Mouse (Mus musculus): ENCODE measurements around the gene Jak3. TPM values are rescaled to one million over a fixed set of nuclear protein-coding genes. Genes with fewer than 3 reads are reported as not detected.
"Not testable (repeated sequence)": the region's sequence is repeated elsewhere in the genome, so short reads cannot be mapped to it uniquely, and the experiment has no call there.

Jak3 gene
- polyA plus RNA-seq, 1 experiment from 2014 or later = 9.1 TPM

DNA sequence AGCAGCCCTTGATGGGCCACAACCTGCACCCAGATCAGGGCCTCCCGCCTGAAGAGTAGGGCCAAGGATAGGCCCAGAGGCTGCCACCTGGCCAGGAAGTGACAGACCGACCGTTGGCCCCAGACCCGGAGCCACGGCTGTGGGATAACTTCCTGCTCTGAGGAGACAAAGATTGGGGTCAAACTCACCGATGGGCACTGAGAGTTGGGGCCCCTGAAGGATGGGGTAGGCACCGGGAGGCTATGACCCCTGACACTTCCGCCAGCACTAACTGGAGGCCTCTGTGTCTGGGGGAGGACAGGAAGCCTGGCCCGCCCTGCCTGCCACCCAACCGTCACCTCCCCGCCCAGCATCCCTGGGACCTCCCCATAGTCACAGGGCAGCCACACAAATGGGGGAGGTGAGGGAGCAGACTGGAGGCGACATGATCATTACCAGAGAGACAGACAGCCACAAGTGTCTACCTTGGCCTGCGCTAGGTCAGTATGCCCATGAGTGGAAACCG is 47.0 kb downstream of the Jak3 start:
- Histone ChIP-seq H3K27ac (ENCODE audit: low read length) (no peak overlapping the region), H3K27me3 (ENCODE audit: control insufficient read depth, insufficient read depth, low read depth, low read length) (peaks cover 8% of the 10 kb centered on the region), H3K9ac (ENCODE audit: low read length) (no peak overlapping the region), H3K4me3 (ENCODE audit: low read length) (no peak overlapping the region), H3K4me1 (replicated peaks; ENCODE audit: control insufficient read depth, insufficient read depth, low read length) (no peaks in the 10 kb centered on the region), H3K36me3 (ENCODE audit: control insufficient read depth, insufficient read depth, low read length) (no peaks in the 10 kb centered on the region), H3K9me3 (ENCODE audit: control insufficient read depth, low read length) (no peaks in the 10 kb centered on the region), H3K4me2 (ENCODE audit: low read depth, low read length) (no peak overlapping the region)
- no peak for ATAC-seq (ENCODE audit: low read depth)
- WGBS = 52% methylated on average over 14 of the region's 14 CpGs

DNA sequence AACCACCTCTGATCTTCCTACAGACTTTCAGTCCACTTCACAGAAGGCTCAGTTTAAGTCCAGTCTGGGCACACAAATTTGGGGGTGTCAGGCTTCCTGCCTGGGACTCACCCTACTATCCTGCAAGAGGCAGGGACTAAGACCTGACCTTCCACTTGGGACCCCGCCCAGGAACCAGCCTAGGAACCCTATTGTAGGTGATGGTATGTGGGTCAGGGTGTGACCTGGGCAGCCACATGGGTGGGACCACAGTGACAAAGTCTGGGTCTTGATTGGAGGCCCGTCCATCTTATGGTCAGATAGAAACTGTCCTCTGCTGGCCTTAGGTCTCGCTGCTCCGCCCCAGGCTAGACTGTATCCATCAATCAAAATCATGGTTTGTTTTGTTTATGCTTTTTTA is 48.3 kb downstream of the Jak3 start:
- peaks cover 8% of the 10 kb centered on the region for H3K27me3 ChIP-seq (ENCODE audit: control insufficient read depth, insufficient read depth, low read depth, low read length)
- H3K4me2 ChIP-seq (ENCODE audit: low read depth, low read length) = no peak overlapping the region
- H3K9me3 ChIP-seq (ENCODE audit: control insufficient read depth, low read length) = no peaks in the 10 kb centered on the region
- no peak for ATAC-seq (ENCODE audit: low read depth)
- H3K4me3 ChIP-seq (ENCODE audit: low read length) = no peak overlapping the region
- no peak overlapping the region for H3K9ac ChIP-seq (ENCODE audit: low read length)
- H3K4me1 ChIP-seq (replicated peaks; ENCODE audit: control insufficient read depth, insufficient read depth, low read length) = no peaks in the 10 kb centered on the region
- WGBS = 38% methylated on average over 4 of the region's 4 CpGs
- H3K36me3 ChIP-seq (ENCODE audit: control insufficient read depth, insufficient read depth, low read length) = no peaks in the 10 kb centered on the region
- no peak overlapping the region for H3K27ac ChIP-seq (ENCODE audit: low read length)

GRCm38 (mm10) chr8:71725122-71725924 is 49.2 kb downstream of the Jak3 start, which contains the start of gene Fcho1:
Gene Fcho1 (minus strand): TSS chr8:71725716.
- ATAC-seq (ENCODE audit: low read depth) = peak; percentile 90
- H3K27me3 ChIP-seq (ENCODE audit: control insufficient read depth, insufficient read depth, low read depth, low read length) = peaks cover 8% of the 10 kb centered on the region

GRCm38 (mm10) chr8:71728240-71728785 is 52.2 kb downstream of the Jak3 start:
- H3K27me3 ChIP-seq (ENCODE audit: control insufficient read depth, insufficient read depth, low read depth, low read length) = peaks cover 8% of the 10 kb centered on the region
- WGBS = 5% methylated on average over 21 of the region's 21 CpGs

More at GRCm38 (mm10) chr8:71725122-71725924, 49.2 kb downstream of the Jak3 start, which contains the start of gene Fcho1:
- Histone ChIP-seq H3K9me3 (ENCODE audit: control insufficient read depth, low read length) (no peaks in the 10 kb centered on the region), H3K4me1 (replicated peaks; ENCODE audit: control insufficient read depth, insufficient read depth, low read length) (no peaks in the 10 kb centered on the region), H3K27ac (ENCODE audit: low read length) (no peak within 1 kb of the TSS), H3K4me2 (ENCODE audit: low read depth, low read length) (peak within 1 kb of the TSS; percentile 86), H3K9ac (ENCODE audit: low read length) (peak within 1 kb of the TSS; percentile 72), H3K36me3 (ENCODE audit: control insufficient read depth, insufficient read depth, low read length) (no peaks in the 10 kb centered on the region), H3K4me3 (ENCODE audit: low read length) (peak within 1 kb of the TSS; percentile 62)
- WGBS = 1% methylated on average over 52 of the region's 54 CpGs

DNA sequence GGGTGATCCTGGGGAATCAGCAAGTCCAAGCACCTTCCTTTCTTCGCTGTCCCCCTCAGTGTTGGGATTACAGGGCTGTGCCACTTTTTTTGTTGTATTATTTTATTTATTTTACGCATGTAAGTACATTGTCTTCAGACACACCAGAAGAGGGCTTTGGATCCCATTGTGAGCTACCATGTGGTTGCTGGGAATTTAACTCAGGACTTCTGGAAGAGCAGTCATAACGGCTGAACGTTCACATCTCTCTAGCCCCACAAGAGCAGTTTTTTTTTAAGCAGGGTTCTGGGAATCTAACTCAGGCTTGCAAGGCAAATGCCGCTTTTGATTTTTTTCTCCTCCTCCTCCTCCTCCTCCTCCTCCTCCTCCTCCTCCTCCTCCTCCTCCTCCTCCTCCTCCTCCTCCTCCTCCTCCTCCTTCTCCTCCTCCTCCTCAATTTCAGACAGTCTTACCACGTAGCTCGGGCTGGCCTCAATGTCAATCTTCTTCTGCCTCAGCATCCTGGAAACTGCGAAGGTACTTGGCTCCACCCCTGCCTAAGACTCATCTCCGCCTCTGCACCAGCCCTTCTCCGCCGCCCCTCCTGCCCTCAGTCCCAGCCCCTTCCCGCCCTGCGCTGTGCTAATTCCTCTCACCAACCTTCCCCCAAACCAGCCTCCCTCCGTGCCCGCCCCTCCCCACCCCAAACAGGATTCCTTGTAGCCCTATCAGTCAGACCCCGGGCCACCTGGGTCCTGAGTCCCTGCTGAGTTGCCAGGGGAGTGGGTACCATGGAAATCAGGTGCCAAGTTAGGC is 52.9 kb downstream of the Jak3 start:
- Histone ChIP-seq H3K27ac (ENCODE audit: low read length) (no peak overlapping the region), H3K27me3 (ENCODE audit: control insufficient read depth, insufficient read depth, low read depth, low read length) (peaks cover 8% of the 10 kb centered on the region), H3K4me3 (ENCODE audit: low read length) (peak overlapping the region; percentile 22), H3K4me1 (replicated peaks; ENCODE audit: control insufficient read depth, insufficient read depth, low read length) (no peaks in the 10 kb centered on the region), H3K9ac (ENCODE audit: low read length) (no peak overlapping the region), H3K36me3 (ENCODE audit: control insufficient read depth, insufficient read depth, low read length) (no peaks in the 10 kb centered on the region), H3K9me3 (ENCODE audit: control insufficient read depth, low read length) (no peaks in the 10 kb centered on the region), H3K4me2 (ENCODE audit: low read depth, low read length) (peak overlapping the region; percentile 50)
- 5% methylated on average over 14 of the region's 16 CpGs for WGBS
- ATAC-seq (ENCODE audit: low read depth) = no peak

More at GRCm38 (mm10) chr8:71728240-71728785, 52.2 kb downstream of the Jak3 start:
- no peak overlapping the region for H3K27ac ChIP-seq (ENCODE audit: low read length)
- peak overlapping the region; percentile 50 for H3K4me2 ChIP-seq (ENCODE audit: low read depth, low read length)
- no peaks in the 10 kb centered on the region for H3K4me1 ChIP-seq (replicated peaks; ENCODE audit: control insufficient read depth, insufficient read depth, low read length)
- ATAC-seq (ENCODE audit: low read depth) = peak; percentile 19; the same call in 1 of the 2 replicates
- H3K4me3 ChIP-seq (ENCODE audit: low read length) = peak overlapping the region; percentile 22
- H3K9ac ChIP-seq (ENCODE audit: low read length) = no peak overlapping the region
- no peaks in the 10 kb centered on the region for H3K9me3 ChIP-seq (ENCODE audit: control insufficient read depth, low read length)
- H3K36me3 ChIP-seq (ENCODE audit: control insufficient read depth, insufficient read depth, low read length) = no peaks in the 10 kb centered on the region

- no peak overlapping the region for H3K4me2 ChIP-seq (ENCODE audit: low read depth, low read length)
- H3K4me3 ChIP-seq (ENCODE audit: low read length) = no peak overlapping the region
- ATAC-seq (ENCODE audit: low read depth) = 0 out of 2 replicates have a peak, but pooled peaks have one; percentile 32
- H3K27me3 ChIP-seq (ENCODE audit: control insufficient read depth, insufficient read depth, low read depth, low read length) = no peaks in the 10 kb centered on the region; the same call in 1 of the 2 replicates
- H3K9me3 ChIP-seq (ENCODE audit: control insufficient read depth, low read length) = no peaks in the 10 kb centered on the region
- H3K36me3 ChIP-seq (ENCODE audit: control insufficient read depth, insufficient read depth, low read length) = no peaks in the 10 kb centered on the region
- no peak overlapping the region for H3K27ac ChIP-seq (ENCODE audit: low read length)
- no peaks in the 10 kb centered on the region for H3K4me1 ChIP-seq (replicated peaks; ENCODE audit: control insufficient read depth, insufficient read depth, low read length)
- WGBS = 60% methylated on average over 3 of the region's 3 CpGs
- H3K9ac ChIP-seq (ENCODE audit: low read length) = no peak overlapping the region
These were observed 55.6 kb downstream of the Jak3 start for GRCm38 (mm10) chr8:71731652-71732230.

DNA sequence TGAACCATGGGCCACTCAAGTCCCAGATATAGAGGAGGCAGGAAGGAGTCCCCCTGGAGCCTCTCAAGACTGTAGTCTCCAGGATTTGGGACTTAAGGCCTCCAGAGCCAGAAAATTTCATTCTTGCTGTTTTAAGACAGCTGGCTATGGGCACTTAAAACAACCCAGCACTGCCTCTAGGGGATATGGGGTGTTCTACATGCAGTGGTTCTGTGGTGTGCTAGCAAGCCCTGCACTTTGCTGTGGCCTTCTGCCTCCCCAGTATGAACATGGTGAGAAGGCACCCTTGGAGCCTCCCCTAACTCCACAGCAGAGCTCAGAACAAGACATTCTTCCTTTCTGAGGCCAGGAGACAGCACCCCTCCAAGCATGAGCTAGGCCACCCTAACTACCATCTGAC is 62.2 kb downstream of the Jak3 start:
- H3K27me3 ChIP-seq (ENCODE audit: control insufficient read depth, insufficient read depth, low read depth, low read length) = not testable (repeated sequence)

More for the DNA sequence above, 62.2 kb downstream of the Jak3 start:
- H3K4me1 ChIP-seq (replicated peaks; ENCODE audit: control insufficient read depth, insufficient read depth, low read length); H3K4me3 ChIP-seq (ENCODE audit: low read length); H3K36me3 ChIP-seq (ENCODE audit: control insufficient read depth, insufficient read depth, low read length); H3K4me2 ChIP-seq (ENCODE audit: low read depth, low read length); H3K9me3 ChIP-seq (ENCODE audit: control insufficient read depth, low read length); H3K9ac ChIP-seq (ENCODE audit: low read length); H3K27ac ChIP-seq (ENCODE audit: low read length); ATAC-seq (ENCODE audit: low read depth): not testable (repeated sequence)
